Mouse (Mus musculus) bone marrow, adult 2 months (tissue): ENCODE measurements at regions not wholly inside any gene's neighbourhood (a gene's known extent, or its start where the extent isn't known, plus 50 kb on each side); places are given as distances from the start of the nearest gene placed in this dataset.

Experiments used
- CTCF ChIP-seq: fragments of 200-500 bp; IDR thresholded peaks from 2 replicates; pipeline ENCODE4 v1.5.1; 2011; ENCODE audit warnings: low read length, control low read depth; ENCODE audit not compliant: control insufficient read depth, insufficient read depth
- POLR2A ChIP-seq: fragments of 200-500 bp; IDR thresholded peaks from 2 replicates; pipeline ENCODE4 v1.6.1; 2011; ENCODE audit warnings: low read depth, mild to moderate bottlenecking, control low read depth, low read length, borderline replicate concordance; ENCODE audit not compliant: control insufficient read depth

- TF ChIP-seq CTCF (no peak), POLR2A (no peak)
Measured at GRCm38 (mm10) chr8:39912926-39913325, 762.0 kb upstream of the Adam24 start.
